Mouse (Mus musculus): ENCODE measurements at regions not wholly inside any gene's neighbourhood (a gene's known extent, or its start where the extent isn't known, plus 50 kb on each side); places are given as distances from the start of the nearest gene placed in this dataset.

DNA sequence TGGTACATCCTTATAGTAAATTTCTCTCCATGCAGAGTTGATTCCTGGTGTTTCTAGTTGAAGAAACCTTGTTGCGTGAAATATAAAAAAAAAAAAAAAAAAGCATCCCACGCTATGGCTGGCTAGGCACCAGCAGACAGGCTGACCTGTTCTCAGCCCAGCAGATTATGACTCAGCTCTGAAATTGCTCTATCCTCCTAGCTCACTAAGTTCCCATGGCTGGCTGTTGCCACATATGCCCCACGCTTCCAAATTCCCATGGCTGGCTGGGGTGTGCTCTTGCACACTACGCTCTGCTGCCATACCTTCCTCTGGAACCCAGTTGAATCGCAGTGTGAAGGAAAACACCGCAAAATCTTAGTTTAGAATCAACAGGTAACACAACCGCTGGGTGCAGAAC, 270.1 kb downstream of the Mid1ip1 start:
- WGBS: 84% methylated on average over 7 of the region's 7 CpGs
- TF ChIP-seq CTCF (IDR thresholded peaks at IDR 0.05; ENCODE audit: insufficient read depth, low read length): no peak
- no peak for TF ChIP-seq POLR2A (IDR thresholded peaks at IDR 0.05; ENCODE audit: borderline replicate concordance, extremely low read depth, low read depth, low read length)
- no peak for DNase-seq
- no peak overlapping the region for H3K4me3 ChIP-seq (replicated peaks; ENCODE audit: extremely low read depth, low read depth, low read length)
- no peaks in the 10 kb centered on the region for H3K4me1 ChIP-seq (ENCODE audit: control insufficient read depth, insufficient read depth, low read length)

DNA sequence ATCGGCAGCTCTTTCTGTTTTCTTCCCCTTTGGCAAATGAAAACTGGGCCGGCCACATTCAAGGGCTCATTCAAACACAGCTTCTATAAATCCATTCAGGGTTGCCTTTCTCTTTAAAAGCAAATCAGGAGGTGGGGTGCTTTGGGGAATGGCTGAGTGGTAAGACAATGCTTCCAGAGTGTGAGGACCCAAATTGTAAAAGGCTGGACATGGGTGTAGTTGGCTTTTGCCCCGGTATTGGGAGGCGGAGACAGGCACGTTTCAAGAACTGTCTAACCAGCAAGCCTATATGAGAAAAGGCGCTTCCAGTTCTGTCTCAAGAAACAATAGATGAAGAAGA, 277.0 kb downstream of the Mid1ip1 start:
- Histone ChIP-seq H3K4me3 (replicated peaks; ENCODE audit: extremely low read depth, low read depth, low read length) (no peak overlapping the region), H3K4me1 (ENCODE audit: control insufficient read depth, insufficient read depth, low read length) (peaks cover 6% of the 10 kb centered on the region; the same call in 1 of the 2 replicates)
- TF ChIP-seq POLR2A (IDR thresholded peaks at IDR 0.05; ENCODE audit: borderline replicate concordance, extremely low read depth, low read depth, low read length) (no peak), CTCF (IDR thresholded peaks at IDR 0.05; ENCODE audit: insufficient read depth, low read length) (no peak)
- DNase-seq: no peak
- WGBS: 47% methylated on average over 6 of the region's 6 CpGs

DNA sequence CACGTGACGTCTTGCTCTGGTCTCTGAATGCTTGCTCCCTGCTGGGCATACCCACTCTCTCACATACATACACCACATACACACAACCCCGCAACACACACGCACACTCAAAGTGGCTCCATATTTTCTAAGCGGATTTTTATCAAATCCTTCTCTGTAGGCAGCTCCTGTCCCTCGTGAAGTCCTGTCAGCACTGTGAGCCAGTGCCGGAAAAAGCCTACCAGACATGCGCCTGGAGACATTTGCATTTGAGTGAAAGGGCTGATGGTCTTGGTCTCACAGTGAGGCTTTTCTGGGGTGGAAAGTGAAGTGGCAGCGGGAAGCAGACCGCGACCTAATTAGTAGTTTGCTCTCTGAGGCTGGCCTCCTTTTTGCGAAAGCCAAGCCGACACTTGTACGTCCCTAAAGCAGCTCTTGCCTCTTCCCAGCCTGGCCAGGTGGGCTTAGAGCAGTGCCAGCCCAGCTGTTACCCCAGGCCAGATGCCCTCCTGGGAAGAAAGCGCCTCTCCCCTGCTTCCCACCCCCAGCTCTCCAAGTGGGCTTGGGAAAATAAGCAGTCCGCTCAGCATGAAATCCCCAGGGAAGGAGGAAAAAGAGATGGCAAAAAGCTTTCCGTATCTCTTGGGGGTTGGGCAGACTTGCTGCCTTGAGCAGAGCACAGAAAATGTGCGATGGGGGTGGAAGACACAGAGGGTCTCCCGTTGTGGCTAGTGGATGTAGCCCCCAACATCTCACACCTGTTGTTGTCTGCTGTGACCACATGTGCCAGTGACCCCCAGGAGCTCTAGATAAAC, 277.6 kb downstream of the Mid1ip1 start:
- H3K4me1 ChIP-seq (ENCODE audit: control insufficient read depth, insufficient read depth, low read length): peaks cover 6% of the 10 kb centered on the region; the same call in 1 of the 2 replicates
- WGBS: 41% methylated on average over 19 of the region's 19 CpGs
- no peak overlapping the region for H3K4me3 ChIP-seq (replicated peaks; ENCODE audit: extremely low read depth, low read depth, low read length)
- TF ChIP-seq POLR2A (IDR thresholded peaks at IDR 0.05; ENCODE audit: borderline replicate concordance, extremely low read depth, low read depth, low read length) (no peak), CTCF (IDR thresholded peaks at IDR 0.05; ENCODE audit: insufficient read depth, low read length) (no peak)
- DNase-seq: peak; percentile 5

DNA sequence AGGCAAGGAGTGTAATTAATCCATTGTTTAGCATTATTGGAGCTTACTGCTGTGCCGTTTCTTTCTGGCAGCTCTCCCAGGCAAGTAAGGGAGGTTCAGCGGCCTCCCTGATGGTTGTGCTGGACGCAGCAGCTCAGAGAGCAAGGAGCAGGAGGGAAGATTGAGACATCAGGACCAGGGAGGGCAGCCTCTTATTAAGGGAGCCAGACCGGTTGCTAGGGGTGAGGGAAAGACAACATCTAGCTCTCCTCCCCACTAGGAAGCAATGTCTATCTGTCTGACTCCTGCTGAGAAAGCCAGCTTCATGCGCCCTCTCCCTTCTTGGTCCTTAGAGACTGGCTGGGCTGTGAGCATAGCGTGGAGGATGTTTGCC, 278.2 kb downstream of the Mid1ip1 start:
- no peak overlapping the region for H3K4me3 ChIP-seq (replicated peaks; ENCODE audit: extremely low read depth, low read depth, low read length)
- WGBS: 42% methylated on average over 6 of the region's 6 CpGs

DNA sequence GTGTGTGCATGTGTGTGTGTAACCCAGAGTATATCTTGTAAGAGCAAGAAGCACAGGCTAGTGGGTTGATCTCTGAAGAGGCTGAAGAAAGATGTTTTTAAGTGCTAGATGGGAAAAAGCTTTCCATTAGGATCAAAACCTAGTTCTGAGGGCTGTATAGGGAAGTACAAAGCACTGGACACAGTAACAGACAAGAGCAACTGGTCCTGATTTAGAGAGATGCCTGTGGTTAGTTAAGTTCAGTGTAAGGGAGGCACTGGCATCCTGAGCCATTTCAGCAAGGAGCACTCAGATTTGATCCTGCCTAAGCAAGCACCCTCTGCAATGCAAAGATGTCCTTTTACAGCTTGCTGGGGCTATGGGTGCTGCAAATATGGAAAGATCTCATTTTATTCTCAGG, 280.1 kb downstream of the Mid1ip1 start:
- no peak for DNase-seq
- Histone ChIP-seq H3K4me1 (ENCODE audit: control insufficient read depth, insufficient read depth, low read length) (peaks cover 6% of the 10 kb centered on the region; the same call in 1 of the 2 replicates), H3K4me3 (replicated peaks; ENCODE audit: extremely low read depth, low read depth, low read length) (no peak overlapping the region)
- no peak for TF ChIP-seq CTCF (IDR thresholded peaks at IDR 0.05; ENCODE audit: insufficient read depth, low read length)
- TF ChIP-seq POLR2A (IDR thresholded peaks at IDR 0.05; ENCODE audit: borderline replicate concordance, extremely low read depth, low read depth, low read length): no peak

More for the DNA sequence above, 278.2 kb downstream of the Mid1ip1 start:
- peaks cover 6% of the 10 kb centered on the region; the same call in 1 of the 2 replicates for H3K4me1 ChIP-seq (ENCODE audit: control insufficient read depth, insufficient read depth, low read length)
- TF ChIP-seq POLR2A (IDR thresholded peaks at IDR 0.05; ENCODE audit: borderline replicate concordance, extremely low read depth, low read depth, low read length): no peak
- no peak for TF ChIP-seq CTCF (IDR thresholded peaks at IDR 0.05; ENCODE audit: insufficient read depth, low read length)
- peak; percentile 2 for DNase-seq

DNA sequence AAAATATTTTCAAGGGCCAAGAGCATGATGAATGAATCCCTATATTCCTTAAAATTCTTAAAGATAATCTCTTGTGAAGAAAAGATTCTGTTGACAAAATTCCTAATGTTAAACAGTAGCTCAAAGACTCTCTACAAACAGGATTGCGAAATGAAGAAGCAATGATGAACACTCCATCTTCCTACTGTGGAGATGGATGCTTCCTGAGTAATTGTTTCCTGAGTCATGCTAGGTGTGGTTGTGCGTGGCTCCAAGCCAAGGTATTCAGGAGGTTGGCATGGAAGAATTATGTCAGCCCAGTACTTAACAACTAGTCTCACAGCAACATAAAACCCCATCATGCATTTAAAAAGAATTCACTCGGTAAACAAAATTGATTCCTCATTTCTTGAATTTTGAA, 286.4 kb downstream of the Mid1ip1 start:
- TF ChIP-seq CTCF (IDR thresholded peaks at IDR 0.05; ENCODE audit: insufficient read depth, low read length): no peak
- TF ChIP-seq POLR2A (IDR thresholded peaks at IDR 0.05; ENCODE audit: borderline replicate concordance, extremely low read depth, low read depth, low read length): no peak

DNA sequence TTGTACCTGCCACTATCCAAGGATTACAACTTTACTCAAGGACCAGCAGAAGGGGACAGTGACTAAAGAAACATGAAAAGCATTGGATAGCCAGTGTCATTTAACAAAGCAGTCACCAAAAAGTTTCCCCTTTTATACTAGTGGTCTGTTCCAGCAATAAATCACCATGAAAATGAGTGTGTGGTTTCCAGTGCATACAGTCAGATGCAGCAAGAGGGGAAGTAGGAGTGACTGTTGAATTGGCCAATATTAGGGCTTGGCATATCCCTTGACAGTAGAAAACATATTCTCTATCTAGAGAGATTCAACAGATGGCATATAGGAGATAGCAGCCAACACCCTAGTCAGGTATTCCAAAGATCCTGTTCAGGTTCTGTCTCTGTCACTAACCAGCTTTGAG, 259.8 kb upstream of the H2al1a start:
- no peaks in the 10 kb centered on the region for H3K4me1 ChIP-seq (ENCODE audit: control insufficient read depth, insufficient read depth, low read length)
- TF ChIP-seq CTCF (IDR thresholded peaks at IDR 0.05; ENCODE audit: insufficient read depth, low read length) (no peak), POLR2A (IDR thresholded peaks at IDR 0.05; ENCODE audit: borderline replicate concordance, extremely low read depth, low read depth, low read length) (no peak)
- no peak overlapping the region for H3K4me3 ChIP-seq (replicated peaks; ENCODE audit: extremely low read depth, low read depth, low read length)
- DNase-seq: no peak

More for the DNA sequence above, 286.4 kb downstream of the Mid1ip1 start:
- no peak for DNase-seq
- Histone ChIP-seq H3K4me1 (ENCODE audit: control insufficient read depth, insufficient read depth, low read length) (no peaks in the 10 kb centered on the region), H3K4me3 (replicated peaks; ENCODE audit: extremely low read depth, low read depth, low read length) (no peak overlapping the region)
- 63% methylated on average over 3 of the region's 3 CpGs for WGBS

DNA sequence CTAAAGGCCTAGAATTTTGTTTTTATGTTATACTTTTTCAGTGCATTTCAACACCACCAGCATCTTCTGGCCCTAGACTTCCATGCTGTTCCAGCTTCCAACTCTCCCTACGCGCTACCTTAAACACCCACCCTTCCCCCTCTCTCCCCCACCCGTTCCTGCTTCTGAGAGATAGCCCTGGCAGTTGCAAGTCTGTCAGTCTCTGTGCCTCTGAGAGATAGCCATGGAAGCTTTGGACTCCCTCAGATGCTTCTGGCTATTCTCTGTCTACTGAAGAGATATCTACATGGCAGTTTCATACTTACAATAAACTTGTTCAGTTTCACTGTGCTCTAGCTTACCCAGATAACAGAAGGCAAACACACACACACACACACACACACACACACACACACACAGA, 252.3 kb upstream of the H2al1a start:
- no peaks in the 10 kb centered on the region for H3K4me1 ChIP-seq (ENCODE audit: control insufficient read depth, insufficient read depth, low read length)
- no peak for DNase-seq
- TF ChIP-seq POLR2A (IDR thresholded peaks at IDR 0.05; ENCODE audit: borderline replicate concordance, extremely low read depth, low read depth, low read length): no peak
- TF ChIP-seq CTCF (IDR thresholded peaks at IDR 0.05; ENCODE audit: insufficient read depth, low read length): no peak
- WGBS: 80% methylated on average over 3 of the region's 3 CpGs
- no peak overlapping the region for H3K4me3 ChIP-seq (replicated peaks; ENCODE audit: extremely low read depth, low read depth, low read length)

DNA sequence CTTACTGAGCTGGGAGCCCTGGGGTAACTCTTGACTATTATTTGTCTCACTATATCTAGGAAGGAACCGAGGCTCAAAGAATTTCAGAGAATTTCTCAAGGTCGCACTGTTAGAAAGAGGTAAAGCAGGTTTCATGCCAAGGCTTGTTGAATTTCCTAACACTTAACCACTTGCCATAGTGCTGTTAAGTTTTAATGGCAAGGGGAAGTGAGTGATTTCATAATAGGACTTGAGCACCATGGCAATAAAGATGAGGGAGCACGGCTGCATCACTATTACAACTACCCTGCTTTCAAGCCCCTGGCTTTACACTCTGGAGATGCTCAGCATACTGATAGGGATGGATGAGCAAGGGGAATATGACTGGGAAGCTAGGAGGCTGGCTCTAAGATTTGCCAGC, 216.9 kb upstream of the H2al1a start:
- 60% methylated on average over 3 of the region's 3 CpGs for WGBS
- H3K4me1 ChIP-seq (ENCODE audit: control insufficient read depth, insufficient read depth, low read length): no peaks in the 10 kb centered on the region; the same call in 1 of the 2 replicates
- no peak for DNase-seq

DNA sequence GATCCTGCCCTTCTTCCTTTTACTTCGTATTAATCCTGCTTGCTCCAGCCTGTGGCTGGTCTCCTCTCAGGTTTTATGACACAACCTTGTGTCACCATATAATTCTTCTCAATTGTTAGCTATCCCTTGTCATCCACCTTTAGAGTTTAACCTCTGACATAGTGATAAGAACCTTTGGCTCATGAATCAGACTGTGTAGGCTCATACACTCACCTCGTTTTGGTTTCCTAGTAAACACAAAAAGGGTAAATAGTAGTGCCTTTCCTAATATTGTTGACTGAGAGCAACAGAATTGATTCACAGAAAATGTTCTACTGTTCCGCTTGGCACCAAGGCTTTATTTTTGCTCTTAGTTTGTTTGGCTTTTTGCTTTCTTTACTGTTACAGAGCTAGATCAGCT, 216.2 kb upstream of the H2al1a start:
- Histone ChIP-seq H3K4me3 (replicated peaks; ENCODE audit: extremely low read depth, low read depth, low read length) (no peak overlapping the region), H3K4me1 (ENCODE audit: control insufficient read depth, insufficient read depth, low read length) (no peaks in the 10 kb centered on the region; the same call in 1 of the 2 replicates)
- WGBS: 69% methylated on average over 3 of the region's 3 CpGs
- no peak for DNase-seq
- no peak for TF ChIP-seq CTCF (IDR thresholded peaks at IDR 0.05; ENCODE audit: insufficient read depth, low read length)
- TF ChIP-seq POLR2A (IDR thresholded peaks at IDR 0.05; ENCODE audit: borderline replicate concordance, extremely low read depth, low read depth, low read length): no peak

More for the DNA sequence above, 216.9 kb upstream of the H2al1a start:
- no peak overlapping the region for H3K4me3 ChIP-seq (replicated peaks; ENCODE audit: extremely low read depth, low read depth, low read length)
- no peak for TF ChIP-seq POLR2A (IDR thresholded peaks at IDR 0.05; ENCODE audit: borderline replicate concordance, extremely low read depth, low read depth, low read length)
- no peak for TF ChIP-seq CTCF (IDR thresholded peaks at IDR 0.05; ENCODE audit: insufficient read depth, low read length)
